Mouse (Mus musculus) midbrain, embryonic 14.5 days (tissue): ENCODE results near the gene Mlxip. TPM values are rescaled to one million over a fixed set of nuclear protein-coding genes. Genes with fewer than 3 reads are reported as not detected.

ENCODE experiments used
- ATAC-seq: fragments of 200-750 bp; cut with Nextera tagmentation; 2 replicates; pipeline ENCODE4 v1.8.0; 2017; ENCODE audit warnings: moderate number of reproducible peaks, moderate library complexity; ENCODE audit not compliant: low FRiP score, low TSS enrichment
- DNase-seq: peaks from one replicate; pipeline ENCODE4 v3.0.0-alpha.2; 2015
- H3K27ac ChIP-seq: fragments of 300-500 bp; sonication (generic); replicated peaks from 2 replicates; pipeline ENCODE4 v1.5.1; 2014; ENCODE audit warnings: mild to moderate bottlenecking, low read depth, low read length, moderate library complexity
- H3K27me3 ChIP-seq: fragments of 300-500 bp; sonication (generic); 2 replicates; pipeline ENCODE4 v1.6.1; 2014; ENCODE audit warnings: low read length, control low read depth, mixed read lengths; ENCODE audit not compliant: control insufficient read depth, insufficient read depth
- H3K36me3 ChIP-seq: fragments of 300-500 bp; sonication (generic); 2 replicates; pipeline ENCODE4 v1.6.1; 2014; ENCODE audit warnings: low read length, control low read depth; ENCODE audit not compliant: control insufficient read depth, insufficient read depth
- H3K4me1 ChIP-seq: fragments of 300-500 bp; sonication (generic); 2 replicates; pipeline ENCODE4 v1.6.1; 2014; ENCODE audit warnings: mild to moderate bottlenecking, antibody characterized with exemption, low read length, control low read depth; ENCODE audit not compliant: control insufficient read depth, insufficient read depth
- H3K4me2 ChIP-seq: fragments of 300-500 bp; sonication (generic); 2 replicates; pipeline ENCODE4 v1.6.1; 2014; ENCODE audit warnings: mild to moderate bottlenecking, low read length, moderate library complexity
- H3K4me3 ChIP-seq: fragments of 300-500 bp; sonication (generic); replicated peaks from 2 replicates; pipeline ENCODE4 v1.5.1; 2014; ENCODE audit warnings: low read depth, low read length
- H3K9ac ChIP-seq: fragments of 300-500 bp; sonication (generic); replicated peaks from 2 replicates; pipeline ENCODE4 v1.6.1; 2014; ENCODE audit warnings: mild to moderate bottlenecking, low read length, moderate library complexity
- H3K9me3 ChIP-seq: fragments of 300-500 bp; sonication (generic); 2 replicates; pipeline ENCODE4 v1.6.1; 2016; ENCODE audit warnings: low read length, control low read depth, mixed read lengths; ENCODE audit not compliant: control insufficient read depth
- WGBS: fragments of 180-500 bp; shearing (Covaris S2); extraction: QIAGEN DNeasy Blood & Tissue Kit; methylation state at CpG from one replicate; pipeline ENCODE4 v1.1.7; 2014; 5-methylcytosine and 5-hydroxymethylcytosine counted together
- polyA plus RNA-seq: library from polyadenylated mRNA; unstranded; fragments of >200 nt; fragmentation: Nextera tagmentation; extraction: Ambion mirVana; gene quantifications from 2 replicates; pipeline ENCODE4 v1.2.1, GENCODE M21; 2014

The Mlxip gene
- polyA plus RNA-seq, 1 experiment from 2014 or later = 23.0 TPM

DNA sequence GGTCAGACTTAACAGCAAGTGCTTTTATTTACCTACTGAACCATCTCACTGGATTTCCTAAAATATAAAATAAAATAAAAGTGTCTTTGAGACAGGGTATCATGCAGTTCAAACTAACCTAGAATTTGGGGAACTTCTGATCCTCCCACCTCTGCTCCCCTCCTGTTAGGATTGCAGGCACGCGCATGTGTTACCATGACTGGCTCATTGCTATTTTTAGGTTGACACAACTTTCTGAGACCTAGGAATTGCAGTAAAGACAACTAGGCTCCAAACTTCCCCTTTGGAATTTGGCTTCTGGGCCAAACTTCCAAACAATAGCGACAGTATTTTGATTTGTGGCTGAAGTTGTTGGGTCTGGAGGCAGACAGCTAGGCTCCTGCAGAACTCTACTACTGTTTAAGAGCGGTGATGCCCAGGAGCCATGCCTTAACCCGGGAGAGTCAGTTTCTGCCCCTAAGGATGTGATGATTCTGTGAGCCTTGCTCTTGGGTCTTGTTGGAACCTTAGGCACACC, 754 bp upstream of the Mlxip start:
- H3K27ac ChIP-seq = peak overlapping the region; percentile 84
- no peaks in the 10 kb centered on the region for H3K9me3 ChIP-seq
- no peaks in the 10 kb centered on the region for H3K36me3 ChIP-seq
- H3K9ac ChIP-seq = peak overlapping the region; percentile 88; the same call in 1 of the 2 replicates
- ATAC-seq = no peak
- no peaks in the 10 kb centered on the region for H3K27me3 ChIP-seq
- peaks cover 36% of the 10 kb centered on the region for H3K4me1 ChIP-seq
- no peak for DNase-seq
- peak overlapping the region; percentile 69 for H3K4me2 ChIP-seq
- H3K4me3 ChIP-seq = peak overlapping the region; percentile 95
- WGBS = 31% methylated on average over 5 of the region's 5 CpGs

DNA sequence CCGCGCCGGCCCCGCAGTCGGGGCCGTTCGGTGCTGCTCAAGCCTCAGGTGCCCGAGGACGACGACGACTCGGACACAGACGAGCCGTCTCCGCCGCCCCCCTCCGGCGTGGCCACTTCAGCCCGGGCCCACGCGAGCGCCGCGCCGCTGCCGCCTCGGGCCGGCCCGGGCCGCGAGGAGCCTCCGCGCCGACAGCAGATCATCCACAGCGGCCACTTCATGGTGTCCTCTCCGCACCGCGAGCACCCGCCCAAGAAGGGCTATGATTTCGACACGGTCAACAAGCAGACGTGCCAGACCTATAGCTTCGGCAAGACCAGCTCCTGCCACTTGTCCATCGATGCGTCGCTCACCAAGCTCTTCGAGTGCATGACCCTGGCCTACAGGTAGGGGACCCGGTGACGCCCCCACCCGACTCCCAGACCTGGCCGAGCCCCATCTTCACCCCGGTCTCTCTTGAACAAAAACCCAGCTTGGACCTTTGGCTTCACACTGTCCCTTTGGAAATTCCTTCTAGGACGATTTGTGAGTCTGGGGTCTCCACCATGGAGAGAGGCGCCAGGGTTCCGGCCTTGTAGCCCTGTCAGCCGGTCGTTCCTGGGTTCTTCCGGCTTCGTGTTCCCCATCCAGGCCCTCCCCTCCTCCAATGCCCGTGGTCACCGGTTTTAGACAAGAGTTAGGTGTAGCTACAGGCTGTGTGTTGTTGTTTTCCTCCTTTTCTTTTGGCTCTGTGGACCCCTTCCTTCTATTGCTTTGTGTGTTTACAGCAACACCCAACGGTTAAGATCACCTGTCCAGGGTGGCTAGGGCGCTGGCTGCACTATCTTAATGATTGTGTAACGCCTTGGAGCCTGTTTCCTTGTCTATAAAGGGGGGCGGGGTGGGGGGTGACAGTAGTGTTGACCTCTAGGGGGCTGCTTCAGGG, 621 bp downstream of the Mlxip start:
- no peaks in the 10 kb centered on the region for H3K9me3 ChIP-seq
- ATAC-seq = peak; percentile 35
- H3K27me3 ChIP-seq = no peaks in the 10 kb centered on the region
- H3K36me3 ChIP-seq = no peaks in the 10 kb centered on the region
- H3K4me1 ChIP-seq = peaks cover 36% of the 10 kb centered on the region
- H3K27ac ChIP-seq = peak overlapping the region; percentile 84
- under 1% methylated on average over 65 of the region's 65 CpGs for WGBS
- H3K4me3 ChIP-seq = peak overlapping the region; percentile 95
- peak overlapping the region; percentile 69 for H3K4me2 ChIP-seq
- peak overlapping the region; percentile 88 for H3K9ac ChIP-seq
- DNase-seq = peak; percentile 41

DNA sequence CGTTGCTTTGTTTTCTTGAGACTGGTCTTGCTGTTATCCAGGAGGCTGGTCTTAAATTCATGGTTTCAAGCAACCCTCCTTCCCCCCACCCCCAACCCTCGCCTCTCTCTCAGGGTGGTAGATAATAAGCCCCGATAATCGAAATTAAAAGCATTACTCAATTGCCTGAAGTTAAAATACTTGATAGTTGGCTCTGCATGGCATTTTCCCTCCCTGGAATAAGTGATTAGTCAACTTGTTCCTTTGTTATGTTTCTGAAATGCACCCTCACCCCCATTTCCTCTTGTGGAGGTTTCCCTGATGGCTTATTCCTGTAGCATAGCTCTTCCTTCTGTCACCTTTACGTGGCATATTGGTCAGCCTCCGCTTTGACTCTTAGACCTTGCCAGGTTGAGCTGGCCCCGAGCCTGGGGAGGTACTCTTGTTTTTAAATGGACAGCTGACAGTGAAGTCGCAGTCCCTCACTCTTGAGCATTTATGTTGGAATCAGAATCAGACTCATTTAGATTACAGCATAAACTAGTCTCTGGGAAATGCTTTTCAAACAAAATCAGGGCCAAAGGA, 2.4 kb downstream of the Mlxip start:
- no peak for ATAC-seq
- 67% methylated on average over 8 of the region's 8 CpGs for WGBS
- H3K9ac ChIP-seq = peak overlapping the region; percentile 88
- no peak for DNase-seq
- no peak overlapping the region for H3K27ac ChIP-seq
- peak overlapping the region; percentile 69 for H3K4me2 ChIP-seq
- H3K4me3 ChIP-seq = peak overlapping the region; percentile 95
- H3K36me3 ChIP-seq = no peaks in the 10 kb centered on the region
- H3K9me3 ChIP-seq = no peaks in the 10 kb centered on the region
- peaks cover 31% of the 10 kb centered on the region for H3K4me1 ChIP-seq
- H3K27me3 ChIP-seq = no peaks in the 10 kb centered on the region

DNA sequence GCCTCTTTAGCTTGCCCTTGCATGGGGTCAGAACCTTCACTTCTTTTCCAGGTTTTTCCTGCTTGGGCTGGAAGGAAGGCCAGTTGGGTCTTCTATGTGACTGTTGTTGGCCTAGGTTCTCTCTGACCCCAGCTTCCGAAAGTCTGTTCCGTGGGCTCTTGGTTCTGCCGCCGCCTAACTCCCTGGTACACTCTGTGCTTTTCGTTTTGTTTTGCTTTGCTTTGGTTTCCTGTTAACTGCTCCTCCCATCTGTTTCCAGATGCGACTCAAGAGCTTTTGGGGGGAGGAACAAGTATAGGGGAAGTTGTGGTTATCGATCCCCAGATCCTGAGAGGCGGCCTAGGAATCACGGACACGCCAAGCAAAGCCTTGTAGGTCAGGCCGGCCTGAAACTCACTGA, 3.2 kb downstream of the Mlxip start:
- no peaks in the 10 kb centered on the region for H3K27me3 ChIP-seq
- DNase-seq = no peak
- peaks cover 31% of the 10 kb centered on the region for H3K4me1 ChIP-seq
- peak overlapping the region; percentile 88; the same call in 1 of the 2 replicates for H3K9ac ChIP-seq
- peak overlapping the region; percentile 95 for H3K4me3 ChIP-seq
- WGBS = 90% methylated on average over 11 of the region's 11 CpGs
- H3K9me3 ChIP-seq = no peaks in the 10 kb centered on the region
- H3K27ac ChIP-seq = no peak overlapping the region
- peak overlapping the region; percentile 69 for H3K4me2 ChIP-seq
- H3K36me3 ChIP-seq = no peaks in the 10 kb centered on the region
- no peak for ATAC-seq

DNA sequence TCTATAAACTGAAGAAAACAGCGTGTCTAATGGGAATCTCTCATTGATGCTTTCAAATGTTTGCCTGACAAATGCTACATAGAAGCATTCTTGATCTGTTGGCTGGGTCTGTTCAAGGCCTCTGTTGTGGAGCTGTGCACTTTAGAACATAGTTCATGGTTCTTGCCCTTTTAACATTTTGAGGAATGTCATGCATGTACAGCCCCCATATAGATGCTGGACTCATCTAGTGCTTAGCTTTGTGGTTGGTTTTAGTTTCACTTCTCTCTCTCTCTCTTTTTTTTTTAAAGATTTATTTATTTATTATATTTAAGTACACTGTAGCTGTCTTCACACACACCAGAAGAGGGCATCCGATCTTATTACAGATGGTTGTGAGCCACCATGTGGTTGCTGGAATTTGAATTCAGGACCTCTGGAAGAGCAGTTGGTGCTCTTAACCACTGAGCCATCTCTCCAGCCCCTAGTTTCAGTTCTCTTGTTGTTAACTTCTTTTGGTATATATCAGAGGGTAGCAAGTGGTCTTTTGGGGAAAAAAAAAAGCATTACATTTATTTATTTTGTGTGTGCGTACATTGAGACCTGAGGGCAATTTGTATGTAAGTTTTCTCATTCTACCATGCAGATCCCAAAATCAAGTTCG, 4.4 kb downstream of the Mlxip start:
- DNase-seq (no peak), ATAC-seq (no peak)
- Histone ChIP-seq H3K9ac (no peak overlapping the region), H3K4me3 (no peak overlapping the region), H3K27me3 (no peaks in the 10 kb centered on the region), H3K4me2 (no peak overlapping the region), H3K27ac (no peak overlapping the region), H3K4me1 (peaks cover 31% of the 10 kb centered on the region), H3K36me3 (no peaks in the 10 kb centered on the region), H3K9me3 (no peaks in the 10 kb centered on the region)
- 92% methylated on average over 4 of the region's 4 CpGs for WGBS

DNA sequence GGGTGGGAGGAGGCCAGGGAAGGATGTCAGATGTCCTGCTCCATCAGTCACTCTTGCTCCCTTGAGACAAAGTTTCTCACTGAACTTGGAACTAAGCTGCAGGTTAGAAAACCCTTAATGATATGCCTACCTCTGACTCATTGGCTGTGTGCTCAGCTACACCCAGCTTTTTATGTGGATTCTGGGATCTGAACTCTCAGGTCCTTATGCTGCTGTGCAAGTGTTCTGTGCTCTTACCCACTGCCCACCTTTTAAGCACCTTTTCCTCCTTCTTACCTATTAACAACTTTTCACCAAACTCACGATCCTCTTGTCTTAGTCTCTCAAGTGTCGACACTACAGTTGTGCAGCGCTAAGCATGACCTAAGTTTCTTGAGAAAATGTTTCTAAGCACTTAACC, 9.9 kb downstream of the Mlxip start:
- Histone ChIP-seq H3K27ac (no peak overlapping the region), H3K4me2 (no peak overlapping the region), H3K4me1 (0 out of 2 replicates have a peak, but pooled peaks cover 6% of the 10 kb centered on the region), H3K9ac (no peak overlapping the region), H3K27me3 (no peaks in the 10 kb centered on the region), H3K4me3 (no peak overlapping the region), H3K9me3 (no peaks in the 10 kb centered on the region), H3K36me3 (no peaks in the 10 kb centered on the region)
- DNase-seq = no peak
- ATAC-seq = no peak
- 97% methylated on average over 3 of the region's 3 CpGs for WGBS

DNA sequence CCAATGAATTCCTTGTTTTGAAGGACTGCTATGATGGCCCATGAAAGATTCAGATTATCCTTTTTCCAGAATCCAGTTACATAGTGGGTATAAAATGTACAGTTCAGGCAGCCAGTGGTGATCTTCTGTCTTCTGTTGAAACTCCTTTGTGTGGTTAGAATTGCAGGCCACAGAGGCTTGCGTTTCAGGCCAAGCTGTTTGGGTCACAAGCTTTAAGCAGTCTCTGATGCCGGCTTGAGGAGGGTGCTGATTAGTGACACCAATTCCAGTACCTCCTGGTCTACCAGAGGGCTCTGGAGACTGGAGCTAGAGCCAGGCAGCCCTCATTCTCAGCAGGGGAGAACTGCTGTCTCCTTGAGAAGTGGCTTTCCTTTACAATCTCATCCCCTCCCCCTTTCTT, 12.4 kb downstream of the Mlxip start:
- Histone ChIP-seq H3K27me3 (no peaks in the 10 kb centered on the region), H3K4me1 (0 out of 2 replicates have a peak, but pooled peaks cover 6% of the 10 kb centered on the region), H3K9me3 (no peaks in the 10 kb centered on the region), H3K36me3 (peaks cover 4% of the 10 kb centered on the region; the same call in 1 of the 2 replicates), H3K4me3 (no peak overlapping the region), H3K9ac (no peak overlapping the region), H3K27ac (no peak overlapping the region), H3K4me2 (no peak overlapping the region)
- DNase-seq (no peak), ATAC-seq (no peak)
- 48% methylated on average over 2 of the region's 2 CpGs for WGBS

DNA sequence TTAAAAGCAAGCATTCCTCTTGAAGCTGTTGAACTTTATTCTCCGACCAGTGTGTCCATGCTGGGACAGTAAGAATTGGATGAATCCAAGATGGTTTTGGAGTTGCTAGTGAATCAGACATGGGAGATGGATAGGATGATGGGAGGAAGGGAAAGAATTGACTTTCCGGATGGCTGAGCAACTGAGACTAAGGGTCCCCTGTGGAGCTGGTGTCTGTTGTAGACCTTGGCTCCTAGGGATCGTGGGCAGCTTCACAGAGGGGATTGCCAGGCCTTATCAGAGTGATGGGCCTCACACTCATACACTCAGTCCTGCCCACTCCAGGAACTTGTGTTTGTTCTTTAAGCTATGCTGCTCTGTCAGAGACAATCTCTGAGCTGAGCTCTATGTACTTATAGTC, 13.6 kb downstream of the Mlxip start:
- Histone ChIP-seq H3K27ac (no peak overlapping the region), H3K4me2 (no peak overlapping the region), H3K4me3 (no peak overlapping the region), H3K36me3 (peaks cover 4% of the 10 kb centered on the region; the same call in 1 of the 2 replicates), H3K9me3 (no peaks in the 10 kb centered on the region), H3K9ac (no peak overlapping the region), H3K4me1 (0 out of 2 replicates have a peak, but pooled peaks cover 6% of the 10 kb centered on the region), H3K27me3 (no peaks in the 10 kb centered on the region)
- DNase-seq = no peak
- no peak for ATAC-seq
- WGBS = 42% methylated on average over 3 of the region's 3 CpGs
